Mouse (Mus musculus) MEL (cell line): ENCODE data around the gene Opcml. TPM values are rescaled to one million over a fixed set of nuclear protein-coding genes. Genes with fewer than 3 reads are reported as not detected.

Source experiments
- DNase-seq: peaks from one replicate; pipeline ENCODE4 v3.0.0; 2011; ENCODE audit warnings: low read depth, low spot score
- H3K27ac ChIP-seq: 2 replicates; pipeline ENCODE4 v1.5.1; 2012; ENCODE audit warnings: low read depth, mild to moderate bottlenecking, control low read depth, low read length, moderate library complexity; ENCODE audit not compliant: control insufficient read depth
- H3K27me3 ChIP-seq, 2 experiments: fragments of 150-350 bp in 1 of 2; sonication (generic) in 1 of 2; 2 replicates each; pipeline ENCODE4 v1.6.1; 2012; ENCODE audit warnings: low read length in 2 of 2, mild to moderate bottlenecking in 2 of 2, improper control_type of control experiment in 1 of 2, moderate library complexity in 1 of 2; ENCODE audit not compliant: insufficient read depth in 2 of 2, control insufficient read depth in 1 of 2
- H3K36me3 ChIP-seq, 2 experiments: 2 replicates each; pipeline ENCODE4 v1.6.1; 2012 to 2014; ENCODE audit warnings: low read length in 2 of 2, improper control_type of control experiment in 1 of 2, inconsistent platforms in 1 of 2, mild to moderate bottlenecking in 1 of 2; ENCODE audit not compliant: insufficient read depth in 2 of 2, control insufficient read depth in 1 of 2
- H3K4me1 ChIP-seq, 2 experiments: fragments of 150-350 bp in 1 of 2; sonication (generic) in 1 of 2; 2 replicates each; pipeline ENCODE4 v1.6.1; 2012; ENCODE audit warnings: low read length in 2 of 2, improper control_type of control experiment in 1 of 2, mild to moderate bottlenecking in 1 of 2; ENCODE audit not compliant: insufficient read depth in 2 of 2, control insufficient read depth in 1 of 2
- H3K4me3 ChIP-seq, 2 experiments: fragments of 150-350 bp in 1 of 2; sonication (generic) in 1 of 2; 2 replicates each; pipeline ENCODE4 v1.5.1; 2012; ENCODE audit warnings: low read depth in 2 of 2, low read length in 2 of 2, mild to moderate bottlenecking in 2 of 2, moderate library complexity in 2 of 2, control low read depth in 1 of 2, improper control_type of control experiment in 1 of 2; ENCODE audit not compliant: control insufficient read depth in 1 of 2, insufficient read depth in 1 of 2
- H3K79me2 ChIP-seq: 2 replicates; pipeline ENCODE4 v1.6.1; 2012; ENCODE audit warnings: mild to moderate bottlenecking, low read length, moderate library complexity; ENCODE audit not compliant: control insufficient read depth, poor library complexity, insufficient read depth
- H3K9ac ChIP-seq: 2 replicates; pipeline ENCODE4 v1.6.1; 2012; ENCODE audit warnings: low read depth, mild to moderate bottlenecking, control low read depth, low read length, moderate library complexity; ENCODE audit not compliant: control insufficient read depth, poor library complexity, severe bottlenecking
- H3K9me3 ChIP-seq: fragments of 150-350 bp; sonication (generic); replicated peaks from 2 replicates; pipeline ENCODE4 v1.6.1; 2012; ENCODE audit warnings: mild to moderate bottlenecking, low read length, improper control_type of control experiment, moderate library complexity; ENCODE audit not compliant: insufficient read depth
- CHD1 ChIP-seq: IDR thresholded peaks from 2 replicates; pipeline ENCODE4 v1.6.1; 2012; ENCODE audit warnings: low read depth, mild to moderate bottlenecking, inconsistent platforms, low read length, improper control_type of control experiment
- EP300 ChIP-seq, 2 experiments: IDR thresholded peaks; 2 replicates each; pipeline ENCODE4 v1.6.1; 2011; ENCODE audit warnings: improper control_type of control experiment in 2 of 2, low read length in 2 of 2, low read depth in 1 of 2, mild to moderate bottlenecking in 1 of 2
- ETS1 ChIP-seq: IDR thresholded peaks from 2 replicates; pipeline ENCODE4 v1.6.1; 2012; ENCODE audit warnings: low read depth, mild to moderate bottlenecking, inconsistent platforms, low read length, improper control_type of control experiment, moderate library complexity
- HCFC1 ChIP-seq: IDR thresholded peaks from 2 replicates; pipeline ENCODE4 v1.6.1; 2012; ENCODE audit warnings: low read depth, mild to moderate bottlenecking, inconsistent platforms, low read length, improper control_type of control experiment, moderate library complexity
- JUND ChIP-seq: IDR thresholded peaks from 2 replicates; pipeline ENCODE4 v1.6.1; 2011; ENCODE audit warnings: low read depth, mild to moderate bottlenecking, improper control_type of control experiment, low read length
- KAT2A ChIP-seq: conservative IDR thresholded peaks from 2 replicates; pipeline ENCODE4 v1.6.1; 2012; ENCODE audit warnings: low read depth, low read length, improper control_type of control experiment, inconsistent platforms
- MAX ChIP-seq: IDR thresholded peaks from 2 replicates; pipeline ENCODE4 v1.6.1; 2011; ENCODE audit warnings: low read length, improper control_type of control experiment
- MAZ ChIP-seq: IDR thresholded peaks from 2 replicates; pipeline ENCODE4 v1.6.1; 2012; ENCODE audit warnings: low read depth, mild to moderate bottlenecking, inconsistent platforms, low read length, improper control_type of control experiment
- MEF2A ChIP-seq: IDR thresholded peaks from 2 replicates; pipeline ENCODE4 v1.6.1; 2014; ENCODE audit warnings: low read depth, mild to moderate bottlenecking, inconsistent platforms, low read length, improper control_type of control experiment; ENCODE audit not compliant: poor library complexity, insufficient replicate concordance, severe bottlenecking; ENCODE audit errors: extremely low read depth
- MYB ChIP-seq: IDR thresholded peaks from 2 replicates; pipeline ENCODE4 v1.6.1; 2011; ENCODE audit warnings: mild to moderate bottlenecking, low read depth, low read length, improper control_type of control experiment
- NRF1 ChIP-seq: IDR thresholded peaks from 2 replicates; pipeline ENCODE4 v1.6.1; 2014; ENCODE audit warnings: low read depth, mild to moderate bottlenecking, inconsistent platforms, low read length, improper control_type of control experiment, moderate library complexity; ENCODE audit not compliant: poor library complexity, insufficient read depth, severe bottlenecking
- POLR2A ChIP-seq, 2 experiments: IDR thresholded peaks; 2 replicates each; pipeline ENCODE4 v1.6.1; 2011 to 2012; ENCODE audit warnings: low read length in 2 of 2, mild to moderate bottlenecking in 2 of 2, control low read depth in 1 of 2, improper control_type of control experiment in 1 of 2, low read depth in 1 of 2, moderate library complexity in 1 of 2; ENCODE audit not compliant: control insufficient read depth in 1 of 2, insufficient read depth in 1 of 2, poor library complexity in 1 of 2
- POLR2AphosphoS5 ChIP-seq: IDR thresholded peaks from 2 replicates; pipeline ENCODE4 v1.6.1; 2012; ENCODE audit warnings: low read depth, borderline replicate concordance, mild to moderate bottlenecking, inconsistent platforms, low read length, moderate library complexity, mixed read lengths
- RAD21 ChIP-seq: IDR thresholded peaks from 2 replicates; pipeline ENCODE4 v1.6.1; 2011; ENCODE audit warnings: mild to moderate bottlenecking, low read depth, low read length, improper control_type of control experiment
- SMC3 ChIP-seq: IDR thresholded peaks from 2 replicates; pipeline ENCODE4 v1.6.1; 2011; ENCODE audit warnings: low read depth, low read length, improper control_type of control experiment
- TAL1 ChIP-seq: IDR thresholded peaks from 2 replicates; pipeline ENCODE4 v1.6.1; 2012; ENCODE audit warnings: mild to moderate bottlenecking, inconsistent platforms, low read length, moderate library complexity, mixed read lengths
- TBP ChIP-seq: IDR thresholded peaks from 2 replicates; pipeline ENCODE4 v1.8.0; 2011; ENCODE audit warnings: low read depth, low read length, improper control_type of control experiment
- UBTF ChIP-seq: IDR thresholded peaks from 2 replicates; pipeline ENCODE4 v1.6.1; 2012; ENCODE audit warnings: low read depth, mild to moderate bottlenecking, inconsistent platforms, low read length, improper control_type of control experiment, moderate library complexity, borderline replicate concordance; ENCODE audit not compliant: insufficient read depth
- USF1 ChIP-seq: IDR thresholded peaks from 2 replicates; pipeline ENCODE4 v1.6.1; 2014; ENCODE audit warnings: low read depth, mild to moderate bottlenecking, inconsistent platforms, low read length, improper control_type of control experiment, moderate library complexity
- USF2 ChIP-seq, 2 experiments: IDR thresholded peaks; 2 replicates each; pipeline ENCODE4 v1.6.1; 2011 to 2012; ENCODE audit warnings: improper control_type of control experiment in 2 of 2, low read length in 2 of 2, borderline replicate concordance in 1 of 2, inconsistent platforms in 1 of 2, low read depth in 1 of 2, mild to moderate bottlenecking in 1 of 2; ENCODE audit not compliant: insufficient read depth in 1 of 2
- ZKSCAN1 ChIP-seq: IDR thresholded peaks from 2 replicates; pipeline ENCODE4 v1.6.1; 2012; ENCODE audit warnings: low read depth, mild to moderate bottlenecking, inconsistent platforms, low read length, improper control_type of control experiment, moderate library complexity
- polyA plus RNA-seq, 2 experiments: library from polyadenylated mRNA; stranded (reverse) in 1 of 2; unstranded in 1 of 2; fragments of >175 nt in 1 of 2; fragments of >200 nt in 1 of 2; gene quantifications; 2 replicates each; pipeline versions ENCODE4 v1.2.1 to v1.2.4; 2012; ENCODE audit warnings: low replicate concordance in 2 of 2, low read depth in 1 of 2; ENCODE audit not compliant: insufficient read length in 2 of 2, insufficient read depth in 1 of 2, missing spikeins in 1 of 2
- total RNA-seq: library from RNA; depleted of rRNA; stranded (reverse); fragments of 300-350 nt; gene quantifications from 2 replicates; pipeline ENCODE4 v1.2.3, GENCODE M21; 2012

Gene Opcml
- total and polyA plus RNA-seq, 3 experiments: not detected

DNA sequence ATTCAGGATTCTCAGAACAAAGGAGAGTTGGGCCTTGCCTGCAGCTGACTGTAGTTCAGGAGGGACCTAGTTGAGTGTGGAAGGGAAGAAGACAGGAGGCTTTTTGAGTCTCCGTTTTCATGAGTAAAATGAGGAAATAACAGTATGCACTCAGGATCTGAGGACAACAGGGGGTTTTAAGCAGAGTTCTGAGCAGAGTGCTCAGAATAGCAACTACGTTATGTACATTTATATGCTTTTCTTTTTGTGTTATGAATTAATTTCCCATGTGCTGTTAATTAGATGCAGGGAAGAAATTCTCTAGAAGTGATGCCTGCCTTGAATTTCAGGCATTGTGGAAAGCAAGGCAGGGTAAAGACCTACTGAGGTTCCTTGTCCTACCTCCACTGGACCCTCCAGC, 697.9 kb downstream of the Opcml start:
- Histone ChIP-seq H3K4me1 (no peaks in the 10 kb centered on the region), H3K79me2 (no peaks in the 10 kb centered on the region), H3K27me3 (no peaks in the 10 kb centered on the region), H3K4me3 (no peak overlapping the region), H3K9me3 (no peaks in the 10 kb centered on the region), H3K9ac (no peak overlapping the region), H3K36me3 (no peaks in the 10 kb centered on the region), H3K27ac (no peak overlapping the region)
- no peak for DNase-seq
- no peak for TF ChIP-seq ETS1
- no peak for TF ChIP-seq JUND
- TF ChIP-seq MAZ: no peak
- no peak for TF ChIP-seq POLR2AphosphoS5
- no peak for TF ChIP-seq USF1

DNA sequence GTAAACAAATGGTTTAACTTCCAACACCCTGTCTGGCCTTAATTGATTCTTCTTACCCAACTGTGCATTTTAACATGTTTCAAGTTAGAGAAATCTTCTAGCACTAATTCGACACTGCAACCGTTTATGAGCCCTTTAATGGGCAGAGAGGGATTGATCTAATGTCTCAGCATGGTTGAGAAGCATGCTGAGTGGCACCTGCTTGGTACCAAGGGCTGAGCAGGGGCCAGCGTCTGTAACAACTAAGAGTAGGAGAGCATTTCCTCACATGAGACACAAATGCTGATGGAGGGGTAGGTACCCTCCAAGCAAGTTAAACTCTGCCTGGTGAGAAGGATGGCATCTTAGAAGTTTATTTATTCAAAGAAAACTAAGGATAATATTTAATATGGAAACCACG, 699.3 kb downstream of the Opcml start:
- Histone ChIP-seq H3K9me3 (no peaks in the 10 kb centered on the region), H3K9ac (no peak overlapping the region), H3K4me3 (no peak overlapping the region), H3K79me2 (no peaks in the 10 kb centered on the region), H3K27me3 (no peaks in the 10 kb centered on the region), H3K4me1 (no peaks in the 10 kb centered on the region), H3K36me3 (no peaks in the 10 kb centered on the region), H3K27ac (no peak overlapping the region)
- TF ChIP-seq MEF2A: no peak
- no peak for TF ChIP-seq UBTF
- no peak for TF ChIP-seq EP300 (IDR thresholded peaks at IDR 0.05; ENCODE audit: low read depth in 1 of 2, low read length in 2 of 2)
- no peak for TF ChIP-seq USF2 (IDR thresholded peaks at IDR 0.05; ENCODE audit: borderline replicate concordance in 1 of 2, insufficient read depth in 1 of 2, low read depth in 1 of 2, low read length in 2 of 2)
- TF ChIP-seq MAX: no peak
- no peak for TF ChIP-seq ZKSCAN1
- no peak for TF ChIP-seq HCFC1
- no peak for TF ChIP-seq POLR2A (IDR thresholded peaks at IDR 0.05; ENCODE audit: control insufficient read depth in 1 of 2, insufficient read depth in 1 of 2, low read depth in 1 of 2, low read length in 2 of 2, poor library complexity in 1 of 2)
- TF ChIP-seq POLR2AphosphoS5: no peak
- TF ChIP-seq SMC3: no peak
- TF ChIP-seq KAT2A: no peak
- no peak for TF ChIP-seq ETS1
- TF ChIP-seq CHD1: no peak
- no peak for TF ChIP-seq MAZ
- TF ChIP-seq MYB: no peak
- TF ChIP-seq TBP: no peak
- TF ChIP-seq RAD21: no peak
- TF ChIP-seq NRF1: no peak
- no peak for TF ChIP-seq TAL1
- no peak for TF ChIP-seq USF1
- DNase-seq: no peak
